6 mouse cellular contexts compared by ENCODE assay signal in the genomic region with DNA sequence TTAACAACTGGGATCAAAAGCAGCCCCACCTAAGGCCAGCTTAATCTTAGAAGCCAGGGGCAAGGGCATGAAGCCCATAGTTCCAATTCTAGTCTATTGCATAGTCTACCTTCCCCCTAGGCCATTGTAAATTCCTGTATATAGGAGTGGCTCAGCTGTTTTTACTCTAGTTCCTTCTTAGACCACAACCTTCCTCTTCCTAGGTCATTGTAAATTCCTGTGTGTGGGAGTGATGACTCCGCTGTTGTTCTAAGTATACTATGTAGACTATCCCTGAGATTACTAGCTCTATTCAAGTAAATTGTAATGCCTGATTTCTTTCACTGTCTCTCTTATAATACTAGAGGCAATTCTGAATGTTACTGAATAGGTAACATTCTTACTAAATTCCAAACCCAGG. TPM values are rescaled to one million over a fixed set of nuclear protein-coding genes. Genes with fewer than 3 reads are reported as not detected.
DNase-seq lines count a peak whose midpoint lies in the region; ATAC-seq lines count a peak whose summit lies in the region.
"Not testable (repeated sequence)": the region's sequence is repeated elsewhere in the genome, so short reads cannot be mapped to it uniquely, and the experiment has no call there.
"Had no signal": no experiment of that assay in that cellular context is flagged by ENCODE, and none has a peak within 500 bp of the region (broad histone marks: within the 10 kb centered on the region; RNA-seq: fewer than 3 reads in every experiment).

No protein-coding gene starts in this region.

- not testable (repeated sequence) for H3K4me3 ChIP-seq in midbrain, embryonic 11.5 days (ENCODE audit: low read depth, low read length)

- not testable (repeated sequence) for H3K27ac ChIP-seq in midbrain, embryonic 11.5 days (ENCODE audit: low read depth, low read length)

- not testable (repeated sequence) for H3K36me3 ChIP-seq in midbrain, embryonic 11.5 days (ENCODE audit: control insufficient read depth, insufficient read depth, low read length)

- H3K9me3 ChIP-seq in midbrain, embryonic 11.5 days (ENCODE audit: control insufficient read depth, low read length): not testable (repeated sequence)

- not testable (repeated sequence) for H3K9ac ChIP-seq in midbrain, embryonic 11.5 days (ENCODE audit: low read length)

- H3K4me1 ChIP-seq in midbrain, embryonic 11.5 days (ENCODE audit: control insufficient read depth, insufficient read depth, low read length): not testable (repeated sequence)

- not testable (repeated sequence) for ATAC-seq in midbrain, embryonic 11.5 days (ENCODE audit: low FRiP score)

- WGBS in midbrain, embryonic 11.5 days: 100% methylated on average over 1 of the region's 1 CpGs

- H3K4me2 ChIP-seq in midbrain, embryonic 11.5 days: not testable (repeated sequence)

- DNase-seq in ES-CJ7 (ENCODE audit: low read depth, low spot score) (peak; percentile 22), R1 (ENCODE audit: low read depth, low spot score) (peak; percentile 81), ZHBTc4 (ENCODE audit: low read depth, low spot score) (peak; percentile 66)
- peak; percentile 31 for DNase-seq in midbrain, embryonic 11.5 days (ENCODE audit: low spot score, missing footprints)

- H3K27me3 ChIP-seq in midbrain, embryonic 11.5 days (ENCODE audit: control insufficient read depth, insufficient read depth, low read length): not testable (repeated sequence)

RNA-seq across cellular contexts. Expression of gene Gpr85, which starts 6.3 kb away (rescaled TPM):
- polyA plus RNA-seq in midbrain, embryonic 11.5 days (2014; fragmentation: Nextera tagmentation; extraction: Ambion mirVana): 26.5 and 28.0 TPM in 2 replicates
- polyA plus RNA-seq: activated CD4-positive, CD25-positive, alpha-beta regulatory T cell, adult 4 months; G1E had no signal

RNA-seq across cellular contexts. Expression of gene 2610001J05Rik, which starts 25.3 kb away (rescaled TPM):
- polyA plus RNA-seq in midbrain, embryonic 11.5 days (2014; fragmentation: Nextera tagmentation; extraction: Ambion mirVana): 96.1 and 97.6 TPM in 2 replicates

Comparison
In these comparisons a context has a peak if more than half of its experiments do, and no peak if none do; other contexts are left out.
1. DNase-seq: peak in every context shown above with its lines; median percentile 81 in R1; 66 in ZHBTc4; 31 in midbrain, embryonic 11.5 days; 22 in ES-CJ7.